Mouse (Mus musculus) liver, embryonic 14.5 days (tissue): ENCODE results near the gene Nanog. TPM values are rescaled to one million over a fixed set of nuclear protein-coding genes. Genes with fewer than 3 reads are reported as not detected.

Source experiments
- ATAC-seq: fragments of 200-750 bp; cut with Nextera tagmentation; 2 replicates; pipeline ENCODE4 v1.8.0; 2017; ENCODE audit warnings: moderate number of reproducible peaks, mild to moderate bottlenecking, moderate library complexity; ENCODE audit not compliant: insufficient read depth
- DNase-seq, 3 experiments: peaks; one replicate each; pipeline ENCODE4 v3.0.0-alpha.2; 2012 to 2013; ENCODE audit warnings: low read depth in 3 of 3, low spot score in 3 of 3
- H3K27ac ChIP-seq: fragments of 300-500 bp; sonication (generic); 2 replicates; pipeline ENCODE4 v1.5.1; 2014; ENCODE audit warnings: moderate library complexity, mild to moderate bottlenecking, control low read depth, inconsistent platforms
- H3K27me3 ChIP-seq: fragments of 300-500 bp; sonication (generic); 2 replicates; pipeline ENCODE4 v1.6.1; 2014; ENCODE audit warnings: mild to moderate bottlenecking, low read length, moderate library complexity; ENCODE audit not compliant: control insufficient read depth, insufficient read depth
- H3K36me3 ChIP-seq: fragments of 300-500 bp; sonication (generic); replicated peaks from 2 replicates; pipeline ENCODE4 v1.6.1; 2014; ENCODE audit warnings: low read depth; ENCODE audit not compliant: control insufficient read depth, insufficient read depth
- H3K4me1 ChIP-seq, 2 experiments: fragments of 200-500 bp in 1 of 2; fragments of 300-500 bp in 1 of 2; sonication (generic) in 1 of 2; replicated peaks; 2 replicates each; pipeline ENCODE4 v1.6.1; 2012 to 2014; ENCODE audit warnings: antibody characterized with exemption in 1 of 2, inconsistent platforms in 1 of 2, low read length in 1 of 2; ENCODE audit not compliant: control insufficient read depth in 2 of 2, insufficient read depth in 2 of 2
- H3K4me2 ChIP-seq: fragments of 300-500 bp; sonication (generic); 2 replicates; pipeline ENCODE4 v1.6.1; 2014; ENCODE audit warnings: low read depth, mild to moderate bottlenecking, control low read depth, moderate library complexity
- H3K4me3 ChIP-seq, 2 experiments: fragments of 200-500 bp in 1 of 2; fragments of 300-500 bp in 1 of 2; sonication (generic) in 1 of 2; 2 replicates each; pipeline ENCODE4 v1.5.1; 2012 to 2014; ENCODE audit warnings: low read depth in 2 of 2, low read length in 2 of 2, mild to moderate bottlenecking in 2 of 2, control low read depth in 1 of 2, inconsistent platforms in 1 of 2, moderate library complexity in 1 of 2; ENCODE audit not compliant: insufficient read depth in 1 of 2
- H3K9ac ChIP-seq: fragments of 300-500 bp; sonication (generic); replicated peaks from 2 replicates; pipeline ENCODE4 v1.6.1; 2014; ENCODE audit warnings: mild to moderate bottlenecking, control low read depth, moderate library complexity
- H3K9me3 ChIP-seq: fragments of 300-500 bp; sonication (generic); 2 replicates; pipeline ENCODE4 v1.6.1; 2016; ENCODE audit warnings: low read length, mixed read lengths; ENCODE audit not compliant: control insufficient read depth
- CTCF ChIP-seq: IDR thresholded peaks from 2 replicates; pipeline ENCODE4 v1.5.1; 2016; ENCODE audit warnings: antibody characterized with exemption, low read depth, control low read depth
- EP300 ChIP-seq: IDR thresholded peaks from 2 replicates; pipeline ENCODE4 v1.6.1; 2016; ENCODE audit warnings: antibody characterized with exemption, low read depth
- WGBS: fragments of 180-500 bp; shearing (Covaris S2); extraction: QIAGEN DNeasy Blood & Tissue Kit; methylation state at CpG from one replicate; pipeline ENCODE4 v1.1.7; 2014; ENCODE audit not compliant: insufficient replicate concordance; 5-methylcytosine and 5-hydroxymethylcytosine counted together
- polyA plus RNA-seq, 2 experiments: library from polyadenylated mRNA; depleted of rRNA in 1 of 2; stranded (reverse) in 1 of 2; unstranded in 1 of 2; fragments of >200 nt; fragmentation: Nextera tagmentation in 1 of 2; extraction: Ambion mirVana in 1 of 2; gene quantifications; 2 replicates each; pipeline versions ENCODE4 v1.2.1 to v1.2.3; 2012 to 2014

Nanog gene
- polyA plus RNA-seq (2012; rRNA removed), result 0.01 TPM in 1 of 2 replicates, not detected in the other
- not detected in 2 replicates for polyA plus RNA-seq (2014; fragmentation: Nextera tagmentation; extraction: Ambion mirVana)

GRCm38 (mm10) chr6:122707036-122707800 is at the start of gene Nanog:
Gene Nanog (plus strand): TSS chr6:122707489.
- Histone ChIP-seq H3K27ac (no peak within 1 kb of the TSS), H3K4me3 (no peak within 1 kb of the TSS), H3K9me3 (no peaks in the 10 kb centered on the region), H3K4me1 (peaks cover 0 to 2% of the 10 kb centered on the region in 2 experiments; a peak in 1 of 4 replicates), H3K9ac (no peak within 1 kb of the TSS), H3K4me2 (no peak within 1 kb of the TSS), H3K36me3 (no peaks in the 10 kb centered on the region), H3K27me3 (peaks cover 2% of the 10 kb centered on the region; the same call in 1 of the 2 replicates)
- 21% methylated on average over 12 of the region's 12 CpGs for WGBS
- no peak for DNase-seq
- no peak for ATAC-seq
- no peak for TF ChIP-seq EP300
- TF ChIP-seq CTCF, result no peak

GRCm38 (mm10) chr6:122657630-122658029 is 49.7 kb upstream of the Nanog start:
- WGBS, result 31% methylated on average over 5 of the region's 5 CpGs
- DNase-seq, result no peak
- ATAC-seq, result no peak

GRCm38 (mm10) chr6:122659567-122659966 is 47.7 kb upstream of the Nanog start:
- no peaks in the 10 kb centered on the region for H3K27me3 ChIP-seq
- H3K9me3 ChIP-seq, result no peaks in the 10 kb centered on the region
- TF ChIP-seq EP300 (no peak), CTCF (no peak)
- H3K27ac ChIP-seq, result no peak overlapping the region
- H3K36me3 ChIP-seq, result no peaks in the 10 kb centered on the region
- ATAC-seq, result no peak
- H3K9ac ChIP-seq, result no peak overlapping the region
- WGBS, result 10% methylated on average over 7 of the region's 7 CpGs
- DNase-seq, result no peak
- H3K4me3 ChIP-seq, result no peak overlapping the region
- no peak overlapping the region for H3K4me2 ChIP-seq
- 0 out of 4 replicates have a peak, but pooled peaks cover 0 to 2% of the 10 kb centered on the region in 2 experiments for H3K4me1 ChIP-seq

More at GRCm38 (mm10) chr6:122657630-122658029, 49.7 kb upstream of the Nanog start:
- Histone ChIP-seq H3K9me3 (no peaks in the 10 kb centered on the region), H3K9ac (no peak overlapping the region), H3K4me3 (no peak overlapping the region), H3K4me2 (no peak overlapping the region), H3K36me3 (no peaks in the 10 kb centered on the region), H3K4me1 (no peaks in the 10 kb centered on the region), H3K27ac (no peak overlapping the region), H3K27me3 (no peaks in the 10 kb centered on the region)
- no peak for TF ChIP-seq EP300
- TF ChIP-seq CTCF, result no peak

- WGBS, result 24% methylated on average over 8 of the region's 8 CpGs
- no peaks in the 10 kb centered on the region for H3K9me3 ChIP-seq
- TF ChIP-seq EP300, result no peak
- peak; percentile 67 for TF ChIP-seq CTCF
- DNase-seq (no peak), ATAC-seq (no peak)
- H3K36me3 ChIP-seq, result no peaks in the 10 kb centered on the region
- H3K4me1 ChIP-seq, result 0 out of 4 replicates have a peak, but pooled peaks cover 0 to 2% of the 10 kb centered on the region in 2 experiments
- H3K9ac ChIP-seq, result no peak overlapping the region
- H3K4me3 ChIP-seq, result no peak overlapping the region
- no peak overlapping the region for H3K27ac ChIP-seq
- H3K4me2 ChIP-seq, result no peak overlapping the region
- H3K27me3 ChIP-seq, result no peaks in the 10 kb centered on the region
These were observed 46.5 kb upstream of the Nanog start for GRCm38 (mm10) chr6:122660601-122661379.
